Mouse (Mus musculus): ENCODE results near the gene Tert.

Gene Tert

DNA sequence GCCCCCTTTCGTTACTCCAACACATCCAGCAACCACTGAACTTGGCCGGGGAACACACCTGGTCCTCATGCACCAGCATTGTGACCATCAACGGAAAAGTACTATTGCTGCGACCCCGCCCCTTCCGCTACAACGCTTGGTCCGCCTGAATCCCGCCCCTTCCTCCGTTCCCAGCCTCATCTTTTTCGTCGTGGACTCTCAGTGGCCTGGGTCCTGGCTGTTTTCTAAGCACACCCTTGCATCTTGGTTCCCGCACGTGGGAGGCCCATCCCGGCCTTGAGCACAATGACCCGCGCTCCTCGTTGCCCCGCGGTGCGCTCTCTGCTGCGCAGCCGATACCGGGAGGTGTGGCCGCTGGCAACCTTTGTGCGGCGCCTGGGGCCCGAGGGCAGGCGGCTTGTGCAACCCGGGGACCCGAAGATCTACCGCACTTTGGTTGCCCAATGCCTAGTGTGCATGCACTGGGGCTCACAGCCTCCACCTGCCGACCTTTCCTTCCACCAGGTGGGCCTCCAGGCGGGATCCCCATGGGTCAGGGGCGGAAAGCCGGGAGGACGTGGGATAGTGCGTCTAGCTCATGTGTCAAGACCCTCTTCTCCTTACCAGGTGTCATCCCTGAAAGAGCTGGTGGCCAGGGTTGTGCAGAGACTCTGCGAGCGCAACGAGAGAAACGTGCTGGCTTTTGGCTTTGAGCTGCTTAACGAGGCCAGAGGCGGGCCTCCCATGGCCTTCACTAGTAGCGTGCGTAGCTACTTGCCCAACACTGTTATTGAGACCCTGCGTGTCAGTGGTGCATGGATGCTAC, at the start of gene Tert:
Gene Tert (plus strand): TSS at position 167 of the 805 bp plus-strand sequence.
- peaks cover 1% of the 10 kb centered on the region; the same call in 1 of the 2 replicates for H3K36me3 ChIP-seq (ENCODE audit: control insufficient read depth, insufficient read depth, low read length, poor library complexity, severe bottlenecking)
- H3K27me3 ChIP-seq (ENCODE audit: control insufficient read depth, insufficient read depth, low read length, poor library complexity, severe bottlenecking): no peaks in the 10 kb centered on the region
- DNase-seq (ENCODE audit: low read depth, low spot score): peak; percentile 70

DNA sequence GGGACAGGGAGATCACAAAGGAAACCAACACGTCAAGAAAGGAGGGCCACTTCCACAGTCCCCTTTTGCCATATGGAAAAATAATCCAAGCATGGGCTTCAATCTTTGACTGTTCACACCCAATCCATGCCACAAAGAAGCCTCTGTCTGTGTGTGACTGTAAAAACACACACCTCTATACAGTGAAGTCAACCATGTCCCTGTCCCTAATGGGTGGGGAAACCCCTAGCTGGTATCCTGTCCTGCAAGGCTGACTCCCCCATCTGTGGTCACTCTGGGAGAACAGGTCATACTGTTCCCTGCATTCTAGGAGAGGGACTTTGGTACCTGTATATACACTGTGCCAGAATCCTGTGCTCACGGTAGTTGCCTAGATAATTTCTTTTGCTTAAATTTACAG, 49.4 kb upstream of the Tert start:
- no peaks in the 10 kb centered on the region for H3K36me3 ChIP-seq (ENCODE audit: control insufficient read depth, insufficient read depth, low read length, poor library complexity, severe bottlenecking)
- peaks cover under 1% of the 10 kb centered on the region; the same call in 1 of the 2 replicates for H3K27me3 ChIP-seq (ENCODE audit: control insufficient read depth, insufficient read depth, low read length, poor library complexity, severe bottlenecking)
- DNase-seq (ENCODE audit: low read depth, low spot score): no peak

DNA sequence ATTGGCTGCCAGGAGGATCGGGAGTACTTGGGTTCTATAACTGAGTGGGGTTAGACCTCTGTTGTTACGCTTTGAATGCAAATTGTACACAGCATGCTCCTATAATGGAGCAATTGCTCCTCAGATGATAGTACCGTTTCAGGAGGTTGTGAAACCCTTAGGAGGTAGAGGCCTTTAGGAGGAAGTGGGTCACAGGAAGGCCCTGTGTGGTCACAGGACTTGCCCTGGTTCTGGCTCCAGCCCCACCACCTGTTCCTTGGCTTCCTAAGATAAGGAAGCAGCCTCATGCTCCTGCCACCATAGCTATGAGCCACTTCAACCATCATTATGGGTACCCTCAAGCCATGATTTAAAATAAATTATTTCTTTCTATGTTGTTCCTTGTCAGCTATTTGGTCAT, 35.2 kb upstream of the Tert start:
- no peak for DNase-seq (ENCODE audit: low read depth, low spot score)
- H3K36me3 ChIP-seq (ENCODE audit: control insufficient read depth, insufficient read depth, low read length, poor library complexity, severe bottlenecking): no peaks in the 10 kb centered on the region
- H3K27me3 ChIP-seq (ENCODE audit: control insufficient read depth, insufficient read depth, low read length, poor library complexity, severe bottlenecking): no peaks in the 10 kb centered on the region

DNA sequence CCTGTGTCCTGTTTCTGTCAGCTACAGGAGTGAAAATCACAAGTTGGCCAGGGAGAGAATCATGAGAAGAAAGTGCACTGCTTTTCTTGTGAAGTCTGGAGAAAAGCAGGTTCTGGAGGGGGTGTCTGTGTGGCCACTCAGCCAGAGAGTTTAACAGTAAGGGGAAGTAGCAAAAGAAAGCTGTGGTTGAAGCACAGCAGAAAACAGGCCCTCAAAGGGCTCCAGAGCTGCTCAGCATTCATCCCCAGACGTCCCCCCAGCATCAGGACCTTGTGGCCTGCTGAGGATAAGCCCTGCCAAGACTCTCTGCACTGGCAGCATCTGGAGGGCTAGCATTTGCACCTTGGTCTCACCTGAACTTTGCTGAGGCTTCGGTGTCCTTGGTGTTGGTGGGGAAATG, 34.2 kb upstream of the Tert start:
- no peak for DNase-seq (ENCODE audit: low read depth, low spot score)
- Histone ChIP-seq H3K27me3 (ENCODE audit: control insufficient read depth, insufficient read depth, low read length, poor library complexity, severe bottlenecking) (no peaks in the 10 kb centered on the region), H3K36me3 (ENCODE audit: control insufficient read depth, insufficient read depth, low read length, poor library complexity, severe bottlenecking) (no peaks in the 10 kb centered on the region)

DNA sequence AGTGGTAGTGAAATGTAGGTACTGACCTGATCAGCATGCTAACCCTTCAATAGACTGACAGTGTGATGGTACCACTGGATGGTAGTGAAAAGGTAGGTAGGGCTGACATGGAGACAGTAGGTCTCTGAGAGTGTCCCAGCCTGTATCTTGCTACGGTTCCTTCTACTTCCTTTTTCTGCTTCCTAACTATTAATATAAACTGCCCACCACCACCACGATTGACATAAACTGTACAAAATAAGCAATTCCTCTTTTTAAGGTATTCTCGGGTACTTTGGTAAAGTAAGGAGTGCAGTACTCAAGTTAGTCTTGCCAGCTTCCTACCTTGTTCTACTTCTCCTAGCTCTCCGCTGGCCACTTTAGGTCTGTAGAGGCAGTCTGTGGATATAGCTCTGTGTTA, 30.4 kb upstream of the Tert start:
- Histone ChIP-seq H3K27me3 (ENCODE audit: control insufficient read depth, insufficient read depth, low read length, poor library complexity, severe bottlenecking) (no peaks in the 10 kb centered on the region), H3K36me3 (ENCODE audit: control insufficient read depth, insufficient read depth, low read length, poor library complexity, severe bottlenecking) (no peaks in the 10 kb centered on the region)
- DNase-seq (ENCODE audit: low read depth, low spot score): no peak

DNA sequence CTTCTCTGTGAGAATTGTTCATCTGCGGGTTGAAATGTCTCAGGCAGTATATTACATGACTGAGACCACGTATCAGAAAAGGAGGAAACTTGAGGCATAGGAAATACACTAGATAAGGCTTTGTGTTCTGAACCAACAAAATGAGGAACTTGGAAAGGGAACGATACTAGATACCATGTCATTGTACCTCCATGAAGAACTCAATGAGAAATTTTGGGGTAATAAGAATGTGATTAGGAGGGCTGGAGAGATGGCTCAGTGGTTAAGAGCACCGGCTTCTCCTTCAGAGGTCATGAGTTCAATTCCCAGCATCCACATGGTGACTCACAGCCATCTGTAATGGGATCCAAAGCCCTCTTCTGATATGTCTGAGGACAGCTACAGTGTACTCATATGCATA, 26.5 kb upstream of the Tert start:
- no peaks in the 10 kb centered on the region for H3K36me3 ChIP-seq (ENCODE audit: control insufficient read depth, insufficient read depth, low read length, poor library complexity, severe bottlenecking)
- H3K27me3 ChIP-seq (ENCODE audit: control insufficient read depth, insufficient read depth, low read length, poor library complexity, severe bottlenecking): no peaks in the 10 kb centered on the region
- DNase-seq (ENCODE audit: low read depth, low spot score): peak; percentile 16

DNA sequence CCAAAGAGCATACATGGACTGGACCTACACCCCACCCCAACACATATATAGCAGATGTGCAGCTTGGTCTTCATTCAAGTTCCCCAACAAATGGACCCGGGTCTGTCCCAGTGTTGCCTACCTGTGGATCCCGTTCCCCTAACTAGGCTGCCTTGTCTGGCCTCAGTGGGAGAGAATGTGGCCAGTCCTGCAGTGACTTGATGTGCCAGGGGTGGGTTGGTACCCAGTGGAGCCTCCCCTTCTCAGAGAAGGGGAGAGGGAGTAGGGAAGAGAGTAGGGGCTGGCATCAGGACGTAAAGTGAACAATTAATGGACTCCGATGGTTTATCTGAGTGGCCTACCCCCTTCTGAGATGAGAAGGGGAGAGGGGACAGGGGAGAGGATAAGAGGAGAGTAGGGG, 23.7 kb upstream of the Tert start:
- DNase-seq (ENCODE audit: low read depth, low spot score): no peak
- Histone ChIP-seq H3K36me3 (ENCODE audit: control insufficient read depth, insufficient read depth, low read length, poor library complexity, severe bottlenecking) (no peaks in the 10 kb centered on the region; the same call in 1 of the 2 replicates), H3K27me3 (ENCODE audit: control insufficient read depth, insufficient read depth, low read length, poor library complexity, severe bottlenecking) (no peaks in the 10 kb centered on the region)

DNA sequence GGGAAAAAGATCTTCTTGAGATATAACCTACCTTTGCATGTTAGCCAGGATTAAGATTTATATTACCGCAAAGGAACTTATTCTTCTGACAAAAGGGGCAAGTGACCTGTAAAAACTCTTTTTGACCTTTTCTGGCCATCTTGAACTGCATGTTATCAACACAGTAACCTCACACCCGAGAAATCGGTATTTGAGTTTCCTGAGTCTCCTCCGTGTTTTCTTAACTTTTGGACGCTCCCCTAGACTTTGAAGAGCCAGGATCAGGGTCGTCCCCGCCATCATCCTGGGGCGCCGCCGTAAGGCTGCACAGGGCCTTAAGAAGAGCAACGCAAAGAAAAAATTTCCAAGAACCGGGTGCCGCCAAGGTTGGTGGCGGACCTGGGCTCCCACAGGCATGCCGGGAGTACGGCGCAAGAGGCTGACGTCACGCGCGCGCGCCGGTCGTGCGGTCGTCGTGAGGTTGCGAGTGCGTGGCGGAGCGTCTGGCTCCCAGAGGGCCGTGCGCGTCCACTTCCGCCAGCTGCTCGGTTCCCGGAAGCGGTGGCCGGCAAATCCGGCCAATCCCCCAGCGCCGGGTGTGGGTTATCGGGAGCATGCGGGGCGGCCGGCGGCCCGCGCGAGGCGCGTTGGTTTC, 23.1 kb upstream of the Tert start, which contains the start of gene Clptm1l:
Gene Clptm1l (plus strand): TSS at position 485 of the 634 bp plus-strand sequence.
- Histone ChIP-seq H3K36me3 (ENCODE audit: control insufficient read depth, insufficient read depth, low read length, poor library complexity, severe bottlenecking) (no peaks in the 10 kb centered on the region; the same call in 1 of the 2 replicates), H3K27me3 (ENCODE audit: control insufficient read depth, insufficient read depth, low read length, poor library complexity, severe bottlenecking) (no peaks in the 10 kb centered on the region)
- DNase-seq (ENCODE audit: low read depth, low spot score): peak; percentile 94

DNA sequence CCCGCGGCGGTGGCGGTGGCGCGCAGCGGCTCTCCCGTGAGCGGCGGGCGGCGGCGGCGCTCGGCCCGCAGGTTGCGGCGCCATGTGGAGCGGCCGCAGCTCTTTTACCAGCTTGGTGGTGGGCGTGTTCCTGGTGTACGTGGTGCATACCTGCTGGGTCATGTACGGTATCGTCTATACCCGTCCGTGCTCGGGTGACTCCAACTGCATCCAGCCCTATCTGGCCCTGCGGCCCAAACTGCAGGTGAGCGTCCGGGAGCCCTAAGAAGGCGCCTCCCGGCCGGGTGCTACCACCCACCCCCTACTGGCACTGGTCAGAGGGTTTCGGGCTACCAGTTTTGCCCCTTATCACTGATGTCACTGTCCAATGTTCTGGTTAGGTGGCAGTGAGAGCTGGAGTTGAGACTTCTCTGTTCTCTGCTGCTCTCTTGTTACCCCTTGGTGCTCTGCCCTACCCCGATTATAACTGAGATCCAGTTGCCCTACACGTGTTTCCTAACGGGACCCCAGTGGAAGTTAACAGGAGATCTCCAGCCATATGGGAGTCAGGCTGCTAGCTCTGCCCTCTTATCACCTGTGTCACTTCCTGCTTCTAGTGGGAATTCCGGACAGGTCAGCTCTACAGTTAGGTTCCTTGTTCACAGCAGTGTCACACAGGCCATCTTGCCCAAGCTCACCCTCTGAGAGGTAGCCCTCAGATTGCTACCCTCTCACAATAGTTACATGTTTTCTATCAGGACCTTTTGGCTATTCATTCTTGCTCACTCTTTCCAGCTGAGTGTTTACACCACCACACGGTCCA, 22.4 kb upstream of the Tert start:
- DNase-seq (ENCODE audit: low read depth, low spot score): no peak

DNA sequence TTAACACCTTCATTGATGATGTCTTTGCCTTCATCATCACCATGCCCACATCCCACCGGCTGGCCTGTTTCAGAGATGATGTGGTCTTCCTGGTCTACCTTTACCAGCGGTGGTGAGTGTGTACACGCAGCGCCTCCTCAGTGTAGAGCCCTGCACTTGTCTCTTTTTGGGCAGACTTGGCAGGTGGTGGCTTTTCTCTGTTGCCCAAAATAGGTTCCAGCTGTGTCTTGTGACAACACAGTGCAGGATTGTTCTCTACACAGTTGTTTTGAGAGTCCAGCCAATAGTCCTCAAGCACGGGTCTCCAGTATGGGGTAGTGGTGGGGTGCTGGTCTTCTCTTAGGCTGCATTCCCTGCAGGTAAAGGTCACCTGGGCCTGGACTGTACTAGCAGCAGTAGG, 8.3 kb upstream of the Tert start:
- peaks cover 8% of the 10 kb centered on the region for H3K36me3 ChIP-seq (ENCODE audit: control insufficient read depth, insufficient read depth, low read length, poor library complexity, severe bottlenecking)

More for the DNA sequence above, 22.4 kb upstream of the Tert start:
- peaks cover 2% of the 10 kb centered on the region for H3K36me3 ChIP-seq (ENCODE audit: control insufficient read depth, insufficient read depth, low read length, poor library complexity, severe bottlenecking)
- no peaks in the 10 kb centered on the region for H3K27me3 ChIP-seq (ENCODE audit: control insufficient read depth, insufficient read depth, low read length, poor library complexity, severe bottlenecking)

DNA sequence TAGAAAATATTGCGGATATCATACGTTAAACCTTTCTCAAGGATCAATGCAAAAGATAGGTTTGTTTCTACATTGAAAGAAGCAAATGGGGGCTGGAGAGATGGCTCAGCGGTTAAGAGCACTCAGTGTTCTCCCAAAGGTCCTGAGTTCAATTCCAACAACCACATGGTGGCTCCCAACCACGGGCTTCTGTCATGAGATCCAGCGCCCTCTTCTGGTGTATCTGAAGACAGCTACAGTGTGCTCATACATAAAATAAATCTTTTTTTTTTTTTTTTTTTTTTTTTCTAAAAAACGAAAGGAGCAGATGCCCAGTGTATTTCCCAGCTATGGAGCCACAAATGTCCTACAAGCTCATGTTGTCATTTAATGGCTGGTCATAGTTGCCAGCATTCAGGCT, 6.1 kb upstream of the Tert start:
- Histone ChIP-seq H3K27me3 (ENCODE audit: control insufficient read depth, insufficient read depth, low read length, poor library complexity, severe bottlenecking) (no peaks in the 10 kb centered on the region), H3K36me3 (ENCODE audit: control insufficient read depth, insufficient read depth, low read length, poor library complexity, severe bottlenecking) (peaks cover 5% of the 10 kb centered on the region)
- DNase-seq (ENCODE audit: low read depth, low spot score): peak; percentile 52

More for the DNA sequence above, 8.3 kb upstream of the Tert start:
- no peaks in the 10 kb centered on the region for H3K27me3 ChIP-seq (ENCODE audit: control insufficient read depth, insufficient read depth, low read length, poor library complexity, severe bottlenecking)
- DNase-seq (ENCODE audit: low read depth, low spot score): no peak

DNA sequence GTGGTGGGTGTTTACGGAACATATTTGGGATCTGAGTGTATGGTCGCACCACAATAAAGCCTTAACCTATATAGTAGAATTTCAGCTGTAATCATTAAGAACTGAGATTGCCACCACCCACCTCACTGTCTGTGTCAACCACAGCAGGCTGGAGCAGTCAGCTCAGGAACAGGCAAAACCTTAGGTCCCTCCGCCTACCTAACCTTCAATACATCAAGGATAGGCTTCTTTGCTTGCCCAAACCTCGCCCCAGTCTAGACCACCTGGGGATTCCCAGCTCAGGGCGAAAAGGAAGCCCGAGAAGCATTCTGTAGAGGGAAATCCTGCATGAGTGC, 334 bp upstream of the Tert start:
- no peaks in the 10 kb centered on the region for H3K27me3 ChIP-seq (ENCODE audit: control insufficient read depth, insufficient read depth, low read length, poor library complexity, severe bottlenecking)
- H3K36me3 ChIP-seq (ENCODE audit: control insufficient read depth, insufficient read depth, low read length, poor library complexity, severe bottlenecking): peaks cover 3% of the 10 kb centered on the region; the same call in 1 of the 2 replicates
- no peak for DNase-seq (ENCODE audit: low read depth, low spot score)

DNA sequence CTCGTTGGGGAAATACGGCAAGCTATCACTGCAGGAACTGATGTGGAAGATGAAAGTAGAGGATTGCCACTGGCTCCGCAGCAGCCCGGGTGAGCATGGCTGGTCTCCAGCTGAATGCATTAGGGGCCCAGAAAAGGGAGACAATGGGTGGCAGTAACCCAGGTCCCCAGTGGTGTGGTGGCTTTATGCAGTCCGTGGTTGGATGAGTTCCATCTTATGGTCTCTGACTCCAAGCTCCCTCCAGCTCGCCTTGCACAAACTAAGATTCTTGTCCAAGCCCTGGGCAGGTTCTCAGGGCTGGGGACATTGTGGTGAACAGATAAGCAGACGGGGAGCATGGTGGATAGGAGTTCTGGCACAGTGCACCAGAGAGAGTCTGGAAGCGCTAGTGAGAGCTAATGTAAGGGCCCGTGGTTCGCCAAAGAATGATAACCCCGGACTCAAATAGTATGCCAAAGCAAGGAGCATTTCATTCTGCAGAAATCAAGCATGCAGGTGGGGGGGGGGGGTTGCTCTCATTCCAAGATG, 1.9 kb downstream of the Tert start:
- no peaks in the 10 kb centered on the region for H3K27me3 ChIP-seq (ENCODE audit: control insufficient read depth, insufficient read depth, low read length, poor library complexity, severe bottlenecking)
- H3K36me3 ChIP-seq (ENCODE audit: control insufficient read depth, insufficient read depth, low read length, poor library complexity, severe bottlenecking): no peaks in the 10 kb centered on the region
- DNase-seq (ENCODE audit: low read depth, low spot score): no peak

DNA sequence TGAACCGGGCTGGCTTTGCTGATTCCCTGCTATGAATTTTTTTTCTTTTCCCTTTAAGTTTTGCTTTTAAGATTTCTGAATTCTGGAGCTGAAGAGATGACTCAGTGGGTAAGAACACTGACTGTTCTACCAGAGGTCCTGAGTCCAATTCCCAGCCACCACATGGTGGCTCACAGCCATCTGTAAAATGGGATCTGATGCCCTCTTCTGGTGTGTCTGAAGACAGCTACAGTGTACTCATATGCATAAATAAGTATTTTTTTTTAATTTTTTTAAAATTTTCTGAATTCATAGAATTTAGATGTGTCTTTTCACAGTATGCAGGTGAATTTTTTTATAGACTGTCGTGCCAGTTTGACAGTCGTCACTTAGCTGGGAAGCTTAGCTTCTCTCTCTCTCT, 5.1 kb downstream of the Tert start:
- no peaks in the 10 kb centered on the region for H3K27me3 ChIP-seq (ENCODE audit: control insufficient read depth, insufficient read depth, low read length, poor library complexity, severe bottlenecking)
- no peak for DNase-seq (ENCODE audit: low read depth, low spot score)
- H3K36me3 ChIP-seq (ENCODE audit: control insufficient read depth, insufficient read depth, low read length, poor library complexity, severe bottlenecking): no peaks in the 10 kb centered on the region; the same call in 1 of the 2 replicates

Data from splenic B cell, adult 2 months (primary cell).